Mouse (Mus musculus): ENCODE measurements around the gene Fgfr2. TPM values are rescaled to one million over a fixed set of nuclear protein-coding genes. Genes with fewer than 3 reads are reported as not detected.

Fgfr2 gene
- polyA plus RNA-seq, 1 experiment from 2014 or later = 169 TPM

DNA sequence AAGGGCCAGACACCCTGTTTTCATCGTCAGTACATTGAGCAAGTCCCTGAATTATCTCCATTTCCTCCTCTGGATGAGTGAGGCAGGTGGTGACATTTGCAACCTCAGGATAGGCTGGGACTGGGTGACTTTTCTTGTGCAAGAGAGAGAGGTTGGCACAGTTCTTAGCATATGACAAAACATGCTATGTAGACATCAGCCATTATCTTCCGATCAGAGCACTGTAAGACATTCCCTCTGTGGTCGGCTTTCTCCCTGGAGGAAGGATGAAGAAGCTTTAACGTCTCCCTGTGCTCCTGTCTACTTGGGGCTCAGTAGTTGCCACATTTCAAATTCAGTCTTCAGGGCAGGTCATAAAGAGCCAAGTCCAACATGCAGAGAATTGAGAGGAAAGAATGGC, 1858.9 kb downstream of the Fgfr2 start:
- Histone ChIP-seq H3K36me3 (ENCODE audit: control insufficient read depth, insufficient read depth, low read length) (no peaks in the 10 kb centered on the region), H3K27ac (ENCODE audit: low read length) (no peak overlapping the region), H3K4me1 (ENCODE audit: control insufficient read depth, insufficient read depth, low read length) (no peaks in the 10 kb centered on the region), H3K4me2 (replicated peaks; ENCODE audit: low read depth, low read length) (no peak overlapping the region), H3K9ac (replicated peaks; ENCODE audit: low read depth, low read length) (no peak overlapping the region), H3K9me3 (ENCODE audit: control insufficient read depth, low read depth, low read length) (no peaks in the 10 kb centered on the region), H3K27me3 (ENCODE audit: control insufficient read depth, insufficient read depth, low read length) (no peaks in the 10 kb centered on the region), H3K4me3 (ENCODE audit: low read depth, low read length) (no peak overlapping the region)
- no peak for ATAC-seq (ENCODE audit: insufficient number of reproducible peaks, insufficient read depth, low FRiP score, low read depth)
- 85% methylated on average over 4 of the region's 4 CpGs for WGBS

GRCm38 (mm10) chr7:131260946-131261345, 1862.2 kb downstream of the Fgfr2 start:
- Histone ChIP-seq H3K9ac (replicated peaks; ENCODE audit: low read depth, low read length) (no peak overlapping the region), H3K27ac (ENCODE audit: low read length) (no peak overlapping the region), H3K4me3 (ENCODE audit: low read depth, low read length) (no peak overlapping the region), H3K36me3 (ENCODE audit: control insufficient read depth, insufficient read depth, low read length) (no peaks in the 10 kb centered on the region), H3K4me2 (replicated peaks; ENCODE audit: low read depth, low read length) (no peak overlapping the region), H3K9me3 (ENCODE audit: control insufficient read depth, low read depth, low read length) (no peaks in the 10 kb centered on the region), H3K27me3 (ENCODE audit: control insufficient read depth, insufficient read depth, low read length) (no peaks in the 10 kb centered on the region), H3K4me1 (ENCODE audit: control insufficient read depth, insufficient read depth, low read length) (no peaks in the 10 kb centered on the region)
- no peak for ATAC-seq (ENCODE audit: insufficient number of reproducible peaks, insufficient read depth, low FRiP score, low read depth)
- 62% methylated on average over 6 of the region's 6 CpGs for WGBS

GRCm38 (mm10) chr7:131257309-131257708, 1865.8 kb downstream of the Fgfr2 start:
- WGBS = 30% methylated on average over 1 of the region's 1 CpGs

DNA sequence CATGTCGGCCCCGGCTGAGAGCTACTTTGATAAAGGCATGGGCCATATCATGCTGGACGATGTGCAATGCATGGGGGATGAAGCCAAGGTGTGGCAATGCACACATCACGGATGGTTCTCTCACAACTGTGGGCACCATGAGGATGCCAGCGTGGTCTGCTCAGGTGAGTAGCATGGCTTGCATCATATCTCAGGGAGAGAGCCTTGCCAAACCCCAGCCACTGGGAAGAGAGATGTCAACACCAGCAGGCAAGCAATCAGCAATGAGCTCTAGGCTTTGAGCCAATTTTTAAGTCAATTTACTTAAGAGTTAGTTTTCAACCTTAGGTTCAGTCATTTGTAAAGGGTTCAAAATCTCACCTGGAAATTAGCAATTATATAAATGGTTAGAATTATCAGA, 1866.3 kb downstream of the Fgfr2 start:
- H3K27me3 ChIP-seq (ENCODE audit: control insufficient read depth, insufficient read depth, low read length) = no peaks in the 10 kb centered on the region
- no peaks in the 10 kb centered on the region for H3K4me1 ChIP-seq (ENCODE audit: control insufficient read depth, insufficient read depth, low read length)
- H3K9me3 ChIP-seq (ENCODE audit: control insufficient read depth, low read depth, low read length) = no peaks in the 10 kb centered on the region
- H3K4me2 ChIP-seq (replicated peaks; ENCODE audit: low read depth, low read length) = no peak overlapping the region
- H3K27ac ChIP-seq (ENCODE audit: low read length) = no peak overlapping the region
- H3K9ac ChIP-seq (replicated peaks; ENCODE audit: low read depth, low read length) = no peak overlapping the region
- no peaks in the 10 kb centered on the region for H3K36me3 ChIP-seq (ENCODE audit: control insufficient read depth, insufficient read depth, low read length)
- no peak for ATAC-seq (ENCODE audit: insufficient number of reproducible peaks, insufficient read depth, low FRiP score, low read depth)
- 88% methylated on average over 5 of the region's 5 CpGs for WGBS
- no peak overlapping the region for H3K4me3 ChIP-seq (ENCODE audit: low read depth, low read length)

More at GRCm38 (mm10) chr7:131257309-131257708, 1865.8 kb downstream of the Fgfr2 start:
- Histone ChIP-seq H3K9ac (replicated peaks; ENCODE audit: low read depth, low read length) (no peak overlapping the region), H3K27me3 (ENCODE audit: control insufficient read depth, insufficient read depth, low read length) (no peaks in the 10 kb centered on the region), H3K4me3 (ENCODE audit: low read depth, low read length) (no peak overlapping the region), H3K4me1 (ENCODE audit: control insufficient read depth, insufficient read depth, low read length) (no peaks in the 10 kb centered on the region), H3K27ac (ENCODE audit: low read length) (no peak overlapping the region), H3K36me3 (ENCODE audit: control insufficient read depth, insufficient read depth, low read length) (no peaks in the 10 kb centered on the region), H3K4me2 (replicated peaks; ENCODE audit: low read depth, low read length) (no peak overlapping the region), H3K9me3 (ENCODE audit: control insufficient read depth, low read depth, low read length) (no peaks in the 10 kb centered on the region)
- no peak for ATAC-seq (ENCODE audit: insufficient number of reproducible peaks, insufficient read depth, low FRiP score, low read depth)

GRCm38 (mm10) chr7:131244993-131245392, 1878.2 kb downstream of the Fgfr2 start:
- Histone ChIP-seq H3K27me3 (ENCODE audit: control insufficient read depth, insufficient read depth, low read length) (no peaks in the 10 kb centered on the region), H3K9me3 (ENCODE audit: control insufficient read depth, low read depth, low read length) (no peaks in the 10 kb centered on the region), H3K4me3 (ENCODE audit: low read depth, low read length) (no peak overlapping the region), H3K4me2 (replicated peaks; ENCODE audit: low read depth, low read length) (no peak overlapping the region), H3K27ac (ENCODE audit: low read length) (no peak overlapping the region), H3K4me1 (ENCODE audit: control insufficient read depth, insufficient read depth, low read length) (no peaks in the 10 kb centered on the region), H3K9ac (replicated peaks; ENCODE audit: low read depth, low read length) (no peak overlapping the region), H3K36me3 (ENCODE audit: control insufficient read depth, insufficient read depth, low read length) (no peaks in the 10 kb centered on the region)
- no peak for ATAC-seq (ENCODE audit: insufficient number of reproducible peaks, insufficient read depth, low FRiP score, low read depth)
- 0% methylated on average over 1 of the region's 1 CpGs for WGBS

- no peak overlapping the region for H3K9ac ChIP-seq (replicated peaks; ENCODE audit: low read depth, low read length)
- no peak for ATAC-seq (ENCODE audit: insufficient number of reproducible peaks, insufficient read depth, low FRiP score, low read depth)
- no peaks in the 10 kb centered on the region for H3K9me3 ChIP-seq (ENCODE audit: control insufficient read depth, low read depth, low read length)
- no peak overlapping the region for H3K27ac ChIP-seq (ENCODE audit: low read length)
- H3K4me1 ChIP-seq (ENCODE audit: control insufficient read depth, insufficient read depth, low read length) = no peaks in the 10 kb centered on the region
- no peaks in the 10 kb centered on the region for H3K27me3 ChIP-seq (ENCODE audit: control insufficient read depth, insufficient read depth, low read length)
- no peaks in the 10 kb centered on the region for H3K36me3 ChIP-seq (ENCODE audit: control insufficient read depth, insufficient read depth, low read length)
- no peak overlapping the region for H3K4me3 ChIP-seq (ENCODE audit: low read depth, low read length)
- H3K4me2 ChIP-seq (replicated peaks; ENCODE audit: low read depth, low read length) = no peak overlapping the region
Measured at GRCm38 (mm10) chr7:131236091-131236490, 1887.1 kb downstream of the Fgfr2 start.

- no peak overlapping the region for H3K9ac ChIP-seq (replicated peaks; ENCODE audit: low read depth, low read length)
- H3K4me1 ChIP-seq (ENCODE audit: control insufficient read depth, insufficient read depth, low read length) = no peaks in the 10 kb centered on the region
- ATAC-seq (ENCODE audit: insufficient number of reproducible peaks, insufficient read depth, low FRiP score, low read depth) = no peak
- WGBS = 54% methylated on average over 5 of the region's 5 CpGs
- no peak overlapping the region for H3K27ac ChIP-seq (ENCODE audit: low read length)
- no peaks in the 10 kb centered on the region for H3K27me3 ChIP-seq (ENCODE audit: control insufficient read depth, insufficient read depth, low read length)
- no peaks in the 10 kb centered on the region for H3K9me3 ChIP-seq (ENCODE audit: control insufficient read depth, low read depth, low read length)
- H3K36me3 ChIP-seq (ENCODE audit: control insufficient read depth, insufficient read depth, low read length) = no peaks in the 10 kb centered on the region
- H3K4me2 ChIP-seq (replicated peaks; ENCODE audit: low read depth, low read length) = no peak overlapping the region
- H3K4me3 ChIP-seq (ENCODE audit: low read depth, low read length) = no peak overlapping the region
Measured at GRCm38 (mm10) chr7:131223086-131223485, 1900.1 kb downstream of the Fgfr2 start.

DNA sequence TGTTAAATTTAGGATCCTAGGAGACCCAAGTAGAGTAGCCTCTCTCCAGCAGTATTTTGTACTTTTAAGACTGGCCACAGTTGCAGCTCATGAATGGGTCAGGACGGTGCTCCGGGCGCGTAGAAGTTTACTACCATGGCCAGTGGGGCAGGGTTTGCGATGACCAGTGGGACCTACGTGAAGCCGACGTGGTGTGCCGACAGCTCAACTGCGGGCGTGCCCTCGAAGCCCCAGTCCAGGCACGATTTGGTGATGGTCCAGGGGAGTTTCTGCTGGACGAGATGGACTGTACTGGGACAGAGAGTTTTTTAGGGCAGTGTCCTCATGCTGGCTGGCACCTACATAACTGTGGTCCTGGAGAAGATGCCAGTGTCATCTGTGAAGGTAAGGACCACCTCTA, 1935.2 kb downstream of the Fgfr2 start:
- Histone ChIP-seq H3K27ac (ENCODE audit: low read length) (no peak overlapping the region), H3K4me3 (ENCODE audit: low read depth, low read length) (no peak overlapping the region), H3K4me1 (ENCODE audit: control insufficient read depth, insufficient read depth, low read length) (no peaks in the 10 kb centered on the region), H3K4me2 (replicated peaks; ENCODE audit: low read depth, low read length) (no peak overlapping the region), H3K27me3 (ENCODE audit: control insufficient read depth, insufficient read depth, low read length) (no peaks in the 10 kb centered on the region), H3K9me3 (ENCODE audit: control insufficient read depth, low read depth, low read length) (no peaks in the 10 kb centered on the region), H3K36me3 (ENCODE audit: control insufficient read depth, insufficient read depth, low read length) (no peaks in the 10 kb centered on the region), H3K9ac (replicated peaks; ENCODE audit: low read depth, low read length) (no peak overlapping the region)
- 96% methylated on average over 14 of the region's 14 CpGs for WGBS
- ATAC-seq (ENCODE audit: insufficient number of reproducible peaks, insufficient read depth, low FRiP score, low read depth) = no peak

GRCm38 (mm10) chr7:131187047-131187446, 1936.1 kb downstream of the Fgfr2 start:
- no peaks in the 10 kb centered on the region for H3K9me3 ChIP-seq (ENCODE audit: control insufficient read depth, low read depth, low read length)
- no peaks in the 10 kb centered on the region for H3K4me1 ChIP-seq (ENCODE audit: control insufficient read depth, insufficient read depth, low read length)
- no peak overlapping the region for H3K4me2 ChIP-seq (replicated peaks; ENCODE audit: low read depth, low read length)
- H3K4me3 ChIP-seq (ENCODE audit: low read depth, low read length) = no peak overlapping the region
- ATAC-seq (ENCODE audit: insufficient number of reproducible peaks, insufficient read depth, low FRiP score, low read depth) = no peak
- H3K27me3 ChIP-seq (ENCODE audit: control insufficient read depth, insufficient read depth, low read length) = no peaks in the 10 kb centered on the region
- H3K9ac ChIP-seq (replicated peaks; ENCODE audit: low read depth, low read length) = no peak overlapping the region
- 70% methylated on average over 8 of the region's 8 CpGs for WGBS
- H3K27ac ChIP-seq (ENCODE audit: low read length) = no peak overlapping the region
- H3K36me3 ChIP-seq (ENCODE audit: control insufficient read depth, insufficient read depth, low read length) = no peaks in the 10 kb centered on the region

Measured in stomach, embryonic 14.5 days (tissue).